Mouse (Mus musculus) forebrain, postnatal 0 days (tissue): Measurements from ENCODE around the gene Olfr1480. TPM values are rescaled to one million over a fixed set of nuclear protein-coding genes. Genes with fewer than 3 reads are reported as not detected.

ENCODE experiments used
- ATAC-seq: fragments of 200-750 bp; cut with Nextera tagmentation; 2 replicates; pipeline ENCODE4 v1.8.0; 2017; ENCODE audit warnings: mild to moderate bottlenecking, moderate library complexity
- DNase-seq: peaks from one replicate; pipeline ENCODE4 v3.0.0-alpha.2; 2015
- H3K27ac ChIP-seq: fragments of 300-500 bp; sonication (generic); 2 replicates; pipeline ENCODE4 v1.5.1; 2014; ENCODE audit warnings: low read depth, mild to moderate bottlenecking, antibody characterized with exemption, low read length, moderate library complexity, mixed read lengths
- H3K27me3 ChIP-seq: fragments of 300-500 bp; sonication (generic); 2 replicates; pipeline ENCODE4 v1.6.1; 2014; ENCODE audit warnings: mild to moderate bottlenecking, low read length, mixed read lengths; ENCODE audit not compliant: insufficient read depth
- H3K36me3 ChIP-seq: fragments of 300-500 bp; sonication (generic); 2 replicates; pipeline ENCODE4 v1.6.1; 2014; ENCODE audit warnings: mild to moderate bottlenecking, moderate library complexity; ENCODE audit not compliant: insufficient read depth
- H3K4me1 ChIP-seq: fragments of 300-500 bp; sonication (generic); 2 replicates; pipeline ENCODE4 v1.6.1; 2014; ENCODE audit warnings: antibody characterized with exemption; ENCODE audit not compliant: insufficient read depth
- H3K4me2 ChIP-seq: fragments of 300-500 bp; sonication (generic); 2 replicates; pipeline ENCODE4 v1.6.1; 2014; ENCODE audit warnings: low read depth, mild to moderate bottlenecking, moderate library complexity
- H3K4me3 ChIP-seq: fragments of 300-500 bp; sonication (generic); 2 replicates; pipeline ENCODE4 v1.5.1; 2014; ENCODE audit warnings: low read depth, low read length, mixed read lengths
- H3K9ac ChIP-seq: fragments of 300-500 bp; sonication (generic); 2 replicates; pipeline ENCODE4 v1.6.1; 2014; ENCODE audit warnings: mild to moderate bottlenecking
- H3K9me3 ChIP-seq: fragments of 300-500 bp; sonication (generic); 2 replicates; pipeline ENCODE4 v1.6.1; 2016; ENCODE audit warnings: low read length
- CTCF ChIP-seq: sonication (generic); IDR thresholded peaks from 2 replicates; pipeline ENCODE4 v1.5.1; 2016; ENCODE audit warnings: antibody characterized with exemption, control low read depth, low read depth
- WGBS: fragments of 180-500 bp; shearing (Covaris S2); extraction: QIAGEN DNeasy Blood & Tissue Kit; methylation state at CpG from one replicate; pipeline ENCODE4 v1.1.7; 2014; 5-methylcytosine and 5-hydroxymethylcytosine counted together
- polyA plus RNA-seq: library from polyadenylated mRNA; unstranded; fragments of >200 nt; fragmentation: Nextera tagmentation; extraction: Ambion mirVana; gene quantifications from 2 replicates; pipeline ENCODE4 v1.2.1, GENCODE M21; 2015
- total RNA-seq: library from RNA; depleted of rRNA; stranded (reverse); fragments of >200 nt; gene quantifications from 2 replicates; pipeline ENCODE4 v1.2.3, GENCODE M21; 2014; rRNA removed

The Olfr1480 gene
- total RNA-seq (not detected in 2 replicates), polyA plus RNA-seq (not detected in 2 replicates)

GRCm38 (mm10) chr19:13527613-13528012, at the start of gene Olfr1480:
Olfr1480 (plus strand) TSS chr19:13527913.
- Histone ChIP-seq H3K9ac (no peak within 1 kb of the TSS), H3K27me3 (no peaks in the 10 kb centered on the region), H3K4me2 (no peak within 1 kb of the TSS), H3K36me3 (no peaks in the 10 kb centered on the region), H3K27ac (no peak within 1 kb of the TSS), H3K4me1 (no peaks in the 10 kb centered on the region), H3K9me3 (peaks cover 9% of the 10 kb centered on the region; the same call in 1 of the 2 replicates), H3K4me3 (no peak within 1 kb of the TSS)
- TF ChIP-seq CTCF: no peak
- no peak for DNase-seq
- no peak for ATAC-seq
- WGBS: 84% methylated on average over 2 of the region's 2 CpGs

DNA sequence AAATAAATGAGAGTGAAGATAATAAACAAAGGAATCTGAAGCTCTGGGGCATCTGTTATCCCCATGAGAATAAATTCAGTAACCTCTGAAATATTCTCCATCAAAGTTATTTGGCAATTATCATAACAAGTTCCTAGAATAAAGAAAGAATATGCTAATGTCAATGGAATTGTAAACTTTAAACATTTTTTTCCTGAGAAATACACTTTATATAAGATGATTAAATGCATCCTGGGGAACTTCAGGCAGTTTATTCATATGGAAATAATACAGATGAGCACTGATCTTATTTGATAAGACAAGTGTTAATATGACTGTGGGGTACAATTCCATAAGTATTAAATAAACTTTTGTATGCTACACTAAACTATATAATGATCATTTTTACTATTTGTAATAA, 47.6 kb upstream of the Olfr1480 start, which contains the start of gene Olfr1475:
Gene Olfr1475 (minus strand): TSS at position 101 of the 400 bp plus-strand sequence.
- no peak within 1 kb of the TSS for H3K4me3 ChIP-seq
- no peaks in the 10 kb centered on the region for H3K4me1 ChIP-seq
- DNase-seq (no peak), ATAC-seq (no peak)
- no peak within 1 kb of the TSS for H3K4me2 ChIP-seq
- H3K36me3 ChIP-seq: no peaks in the 10 kb centered on the region
- H3K9me3 ChIP-seq: no peaks in the 10 kb centered on the region
- no peaks in the 10 kb centered on the region for H3K27me3 ChIP-seq
- TF ChIP-seq CTCF: no peak
- no peak within 1 kb of the TSS for H3K9ac ChIP-seq
- H3K27ac ChIP-seq: no peak within 1 kb of the TSS

DNA sequence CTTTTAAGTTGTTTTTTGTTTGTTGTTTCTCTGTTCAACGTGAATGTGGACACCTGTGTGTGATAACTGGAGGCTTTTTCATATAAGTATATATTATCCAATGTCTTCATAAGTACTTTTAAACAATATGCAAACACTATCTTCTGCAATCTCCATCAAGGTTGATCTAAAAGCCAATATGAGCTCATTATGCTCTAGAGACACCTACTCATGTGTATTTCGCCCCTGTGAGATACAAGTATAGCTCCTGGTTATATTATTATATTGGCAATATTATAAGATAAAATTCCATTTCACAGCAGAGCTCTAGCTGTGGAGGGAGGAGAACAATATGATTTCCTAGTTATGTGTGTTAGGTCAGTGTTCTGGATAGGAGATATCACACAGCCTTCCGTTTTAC, 27.5 kb upstream of the Olfr1480 start, which contains the start of gene Olfr1477:
Gene Olfr1477 (plus strand): TSS at position 301 of the 400 bp plus-strand sequence.
- Histone ChIP-seq H3K27ac (no peak within 1 kb of the TSS), H3K9ac (no peak within 1 kb of the TSS), H3K4me1 (no peaks in the 10 kb centered on the region), H3K4me2 (no peak within 1 kb of the TSS), H3K36me3 (no peaks in the 10 kb centered on the region), H3K27me3 (no peaks in the 10 kb centered on the region), H3K4me3 (no peak within 1 kb of the TSS), H3K9me3 (no peaks in the 10 kb centered on the region)
- 77% methylated on average over 3 of the region's 3 CpGs for WGBS
- no peak for TF ChIP-seq CTCF
- no peak for ATAC-seq
- no peak for DNase-seq

Other genes starting within 250 kb of the Olfr1480 start
- gene Olfr1465, start 212.4 kb upstream of the Olfr1480 start, total RNA-seq: not detected in 2 replicates
- not detected in 2 replicates for gene Olfr1465, start 212.4 kb upstream of the Olfr1480 start, polyA plus RNA-seq
- not detected in 2 replicates for gene Olfr1466, start 189.1 kb upstream of the Olfr1480 start, total RNA-seq
- not detected in 2 replicates for gene Olfr1466, start 189.1 kb upstream of the Olfr1480 start, polyA plus RNA-seq
- not detected in 2 replicates for gene Olfr1467, start 165.7 kb upstream of the Olfr1480 start, total RNA-seq
- not detected in 2 replicates for gene Olfr1467, start 165.7 kb upstream of the Olfr1480 start, polyA plus RNA-seq
- gene Olfr1469, start 120.1 kb upstream of the Olfr1480 start, total RNA-seq: not detected in 2 replicates
- not detected in 2 replicates for gene Olfr1469, start 120.1 kb upstream of the Olfr1480 start, polyA plus RNA-seq
- not detected in 2 replicates for gene Olfr1471, start 84.5 kb upstream of the Olfr1480 start, total RNA-seq
- gene Olfr1471, start 84.5 kb upstream of the Olfr1480 start, polyA plus RNA-seq: not detected in 2 replicates
- not detected in 2 replicates for gene Olfr1472, start 71.8 kb upstream of the Olfr1480 start, total RNA-seq
- gene Olfr1472, start 71.8 kb upstream of the Olfr1480 start, polyA plus RNA-seq: not detected in 2 replicates
- gene Olfr1474, start 58.3 kb upstream of the Olfr1480 start, total RNA-seq: not detected in 2 replicates
- gene Olfr1474, start 58.3 kb upstream of the Olfr1480 start, polyA plus RNA-seq: not detected in 2 replicates
- gene Olfr1475, start 47.7 kb upstream of the Olfr1480 start, total RNA-seq: not detected in 2 replicates
- not detected in 2 replicates for gene Olfr1475, start 47.7 kb upstream of the Olfr1480 start, polyA plus RNA-seq
- not detected in 2 replicates for gene Olfr1477, start 27.4 kb upstream of the Olfr1480 start, total RNA-seq
- gene Olfr1477, start 27.4 kb upstream of the Olfr1480 start, polyA plus RNA-seq: not detected in 2 replicates
- not detected in 2 replicates for gene Olfr1484, start 55.6 kb downstream of the Olfr1480 start, total RNA-seq
- gene Olfr1484, start 55.6 kb downstream of the Olfr1480 start, polyA plus RNA-seq: not detected in 2 replicates
- not detected in 2 replicates for gene Olfr1487, start 89.5 kb downstream of the Olfr1480 start, total RNA-seq
- gene Olfr1487, start 89.5 kb downstream of the Olfr1480 start, polyA plus RNA-seq: not detected in 2 replicates
- not detected in 2 replicates for gene Olfr1489, start 103.7 kb downstream of the Olfr1480 start, total RNA-seq
- not detected in 2 replicates for gene Olfr1489, start 103.7 kb downstream of the Olfr1480 start, polyA plus RNA-seq
- not detected in 2 replicates for gene Olfr1490, start 123.2 kb downstream of the Olfr1480 start, total RNA-seq
- not detected in 2 replicates for gene Olfr1490, start 123.2 kb downstream of the Olfr1480 start, polyA plus RNA-seq
- gene Olfr1491, start 169.4 kb downstream of the Olfr1480 start, total RNA-seq: not detected in 2 replicates
- gene Olfr1491, start 169.4 kb downstream of the Olfr1480 start, polyA plus RNA-seq: not detected in 2 replicates
- not detected in 2 replicates for gene Olfr1493-ps1, start 195.4 kb downstream of the Olfr1480 start, total RNA-seq
- gene Olfr1493-ps1, start 195.4 kb downstream of the Olfr1480 start, polyA plus RNA-seq: not detected in 2 replicates
- gene Olfr1494, start 211.8 kb downstream of the Olfr1480 start, total RNA-seq: not detected in 2 replicates
- not detected in 2 replicates for gene Olfr1494, start 211.8 kb downstream of the Olfr1480 start, polyA plus RNA-seq
- not detected in 2 replicates for gene Olfr1495, start 236.7 kb downstream of the Olfr1480 start, total RNA-seq
- gene Olfr1495, start 236.7 kb downstream of the Olfr1480 start, polyA plus RNA-seq: not detected in 2 replicates
- not detected in 2 replicates for gene Olfr1496, start 250.0 kb downstream of the Olfr1480 start, total RNA-seq
- not detected in 2 replicates for gene Olfr1496, start 250.0 kb downstream of the Olfr1480 start, polyA plus RNA-seq